Mouse (Mus musculus): ENCODE data around the gene Plcg2. TPM values are rescaled to one million over a fixed set of nuclear protein-coding genes. Genes with fewer than 3 reads are reported as not detected.
A peak's percentile ranks its signal among the peaks of the same experiment; 100 is the strongest.

Gene Plcg2
- polyA plus RNA-seq, 1 experiment from 2014 or later, result 5.1 TPM

GRCm38 (mm10) chr8:117526185-117526584, 28.1 kb downstream of the Plcg2 start:
- Histone ChIP-seq H3K4me3 (replicated peaks) (no peak overlapping the region), H3K9ac (no peak overlapping the region), H3K27ac (no peak overlapping the region), H3K4me2 (no peak overlapping the region), H3K9me3 (replicated peaks) (no peaks in the 10 kb centered on the region), H3K27me3 (no peaks in the 10 kb centered on the region), H3K4me1 (peaks cover 7% of the 10 kb centered on the region; the same call in 1 of the 2 replicates), H3K36me3 (no peaks in the 10 kb centered on the region)
- 8% methylated on average over 2 of the region's 2 CpGs for WGBS
- ATAC-seq (replicated peaks; ENCODE audit: low FRiP score), result peak; percentile 36; the same call in 1 of the 2 replicates

- ATAC-seq (replicated peaks; ENCODE audit: low FRiP score), result no peak
- Histone ChIP-seq H3K4me1 (peaks cover 7% of the 10 kb centered on the region; the same call in 1 of the 2 replicates), H3K27me3 (no peaks in the 10 kb centered on the region), H3K9ac (no peak overlapping the region), H3K9me3 (replicated peaks) (no peaks in the 10 kb centered on the region), H3K4me2 (no peak overlapping the region), H3K27ac (no peak overlapping the region), H3K4me3 (replicated peaks) (no peak overlapping the region), H3K36me3 (no peaks in the 10 kb centered on the region)
- WGBS, result 68% methylated on average over 5 of the region's 5 CpGs
These were observed 29.9 kb downstream of the Plcg2 start for GRCm38 (mm10) chr8:117527983-117528382.

GRCm38 (mm10) chr8:117529177-117529576, 31.1 kb downstream of the Plcg2 start:
- no peak overlapping the region for H3K4me2 ChIP-seq
- no peak overlapping the region for H3K9ac ChIP-seq
- no peak overlapping the region for H3K4me3 ChIP-seq (replicated peaks)
- no peak overlapping the region for H3K27ac ChIP-seq
- WGBS, result 69% methylated on average over 5 of the region's 5 CpGs
- H3K9me3 ChIP-seq (replicated peaks), result no peaks in the 10 kb centered on the region
- peaks cover 7% of the 10 kb centered on the region; the same call in 1 of the 2 replicates for H3K4me1 ChIP-seq
- no peaks in the 10 kb centered on the region for H3K36me3 ChIP-seq
- H3K27me3 ChIP-seq, result no peaks in the 10 kb centered on the region
- ATAC-seq (replicated peaks; ENCODE audit: low FRiP score), result no peak

- H3K9me3 ChIP-seq (replicated peaks), result no peaks in the 10 kb centered on the region
- H3K36me3 ChIP-seq, result no peaks in the 10 kb centered on the region
- no peak overlapping the region for H3K9ac ChIP-seq
- WGBS, result 88% methylated on average over 15 of the region's 15 CpGs
- no peak for ATAC-seq (replicated peaks; ENCODE audit: low FRiP score)
- H3K4me2 ChIP-seq, result no peak overlapping the region
- no peak overlapping the region for H3K27ac ChIP-seq
- peaks cover 12% of the 10 kb centered on the region for H3K4me1 ChIP-seq
- H3K4me3 ChIP-seq (replicated peaks), result no peak overlapping the region
- no peaks in the 10 kb centered on the region for H3K27me3 ChIP-seq
These were observed 34.4 kb downstream of the Plcg2 start for GRCm38 (mm10) chr8:117532381-117532972.

- Histone ChIP-seq H3K27me3 (no peaks in the 10 kb centered on the region), H3K9me3 (replicated peaks) (no peaks in the 10 kb centered on the region), H3K27ac (peak overlapping the region; percentile 54), H3K4me2 (no peak overlapping the region), H3K4me3 (replicated peaks) (no peak overlapping the region), H3K36me3 (no peaks in the 10 kb centered on the region), H3K9ac (no peak overlapping the region), H3K4me1 (peaks cover 15% of the 10 kb centered on the region)
- ATAC-seq (replicated peaks; ENCODE audit: low FRiP score), result peak; percentile 66; the same call in 1 of the 2 replicates
- whole genome bisulfite sequencing, result 51% methylated on average over 6 of the region's 6 CpGs
These were observed 38.8 kb downstream of the Plcg2 start for GRCm38 (mm10) chr8:117536862-117537261.

GRCm38 (mm10) chr8:117537751-117538150, 39.7 kb downstream of the Plcg2 start:
- H3K4me3 ChIP-seq (replicated peaks), result no peak overlapping the region
- no peak overlapping the region for H3K9ac ChIP-seq
- 60% methylated on average over 7 of the region's 7 CpGs for WGBS
- no peak for ATAC-seq (replicated peaks; ENCODE audit: low FRiP score)
- H3K4me1 ChIP-seq, result peaks cover 15% of the 10 kb centered on the region
- no peaks in the 10 kb centered on the region for H3K9me3 ChIP-seq (replicated peaks)
- no peaks in the 10 kb centered on the region for H3K27me3 ChIP-seq
- no peak overlapping the region for H3K4me2 ChIP-seq
- H3K27ac ChIP-seq, result peak overlapping the region; percentile 54; the same call in 1 of the 2 replicates
- no peaks in the 10 kb centered on the region for H3K36me3 ChIP-seq

GRCm38 (mm10) chr8:117542951-117543350, 44.9 kb downstream of the Plcg2 start:
- H3K27ac ChIP-seq, result no peak overlapping the region
- no peaks in the 10 kb centered on the region for H3K9me3 ChIP-seq (replicated peaks)
- H3K36me3 ChIP-seq, result no peaks in the 10 kb centered on the region
- H3K9ac ChIP-seq, result no peak overlapping the region
- no peak overlapping the region for H3K4me3 ChIP-seq (replicated peaks)
- H3K27me3 ChIP-seq, result no peaks in the 10 kb centered on the region
- no peak for ATAC-seq (replicated peaks; ENCODE audit: low FRiP score)
- no peak overlapping the region for H3K4me2 ChIP-seq
- H3K4me1 ChIP-seq, result no peaks in the 10 kb centered on the region

GRCm38 (mm10) chr8:117543789-117544188, 45.7 kb downstream of the Plcg2 start:
- H3K27me3 ChIP-seq, result no peaks in the 10 kb centered on the region
- H3K36me3 ChIP-seq, result no peaks in the 10 kb centered on the region
- H3K4me2 ChIP-seq, result no peak overlapping the region
- H3K4me1 ChIP-seq, result no peaks in the 10 kb centered on the region
- no peak for ATAC-seq (replicated peaks; ENCODE audit: low FRiP score)
- 70% methylated on average over 6 of the region's 6 CpGs for WGBS
- H3K9me3 ChIP-seq (replicated peaks), result no peaks in the 10 kb centered on the region
- H3K4me3 ChIP-seq (replicated peaks), result no peak overlapping the region
- H3K9ac ChIP-seq, result no peak overlapping the region
- H3K27ac ChIP-seq, result no peak overlapping the region

GRCm38 (mm10) chr8:117545043-117545442, 47.0 kb downstream of the Plcg2 start:
- no peak overlapping the region for H3K4me2 ChIP-seq
- no peak overlapping the region for H3K27ac ChIP-seq
- H3K4me1 ChIP-seq, result no peaks in the 10 kb centered on the region
- no peaks in the 10 kb centered on the region for H3K36me3 ChIP-seq
- H3K9me3 ChIP-seq (replicated peaks), result no peaks in the 10 kb centered on the region
- no peak overlapping the region for H3K4me3 ChIP-seq (replicated peaks)
- H3K9ac ChIP-seq, result no peak overlapping the region
- no peaks in the 10 kb centered on the region for H3K27me3 ChIP-seq
- no peak for ATAC-seq (replicated peaks; ENCODE audit: low FRiP score)
- WGBS, result 72% methylated on average over 8 of the region's 8 CpGs

GRCm38 (mm10) chr8:117546386-117546785, 48.3 kb downstream of the Plcg2 start:
- ATAC-seq (replicated peaks; ENCODE audit: low FRiP score), result no peak
- 77% methylated on average over 5 of the region's 5 CpGs for WGBS
- no peak overlapping the region for H3K9ac ChIP-seq

GRCm38 (mm10) chr8:117547945-117548344, 49.9 kb downstream of the Plcg2 start:
- Histone ChIP-seq H3K36me3 (no peaks in the 10 kb centered on the region), H3K27ac (no peak overlapping the region), H3K4me2 (no peak overlapping the region), H3K9me3 (replicated peaks) (no peaks in the 10 kb centered on the region), H3K4me1 (no peaks in the 10 kb centered on the region), H3K4me3 (replicated peaks) (no peak overlapping the region), H3K27me3 (no peaks in the 10 kb centered on the region), H3K9ac (no peak overlapping the region)
- ATAC-seq (replicated peaks; ENCODE audit: low FRiP score), result no peak
- 83% methylated on average over 5 of the region's 5 CpGs for WGBS

More at GRCm38 (mm10) chr8:117546386-117546785, 48.3 kb downstream of the Plcg2 start:
- H3K4me3 ChIP-seq (replicated peaks), result no peak overlapping the region
- no peaks in the 10 kb centered on the region for H3K36me3 ChIP-seq
- H3K4me1 ChIP-seq, result no peaks in the 10 kb centered on the region
- H3K27me3 ChIP-seq, result no peaks in the 10 kb centered on the region
- no peak overlapping the region for H3K4me2 ChIP-seq
- H3K9me3 ChIP-seq (replicated peaks), result no peaks in the 10 kb centered on the region
- no peak overlapping the region for H3K27ac ChIP-seq

- ATAC-seq (replicated peaks; ENCODE audit: low FRiP score), result no peak
These were observed 50.4 kb downstream of the Plcg2 start for GRCm38 (mm10) chr8:117548453-117548852.

GRCm38 (mm10) chr8:117550529-117550928, 52.4 kb downstream of the Plcg2 start:
- no peaks in the 10 kb centered on the region for H3K27me3 ChIP-seq
- no peak overlapping the region for H3K9ac ChIP-seq
- no peak for ATAC-seq (replicated peaks; ENCODE audit: low FRiP score)
- H3K36me3 ChIP-seq, result no peaks in the 10 kb centered on the region
- H3K4me1 ChIP-seq, result no peaks in the 10 kb centered on the region
- no peak overlapping the region for H3K4me2 ChIP-seq
- 90% methylated on average over 5 of the region's 5 CpGs for WGBS
- no peak overlapping the region for H3K27ac ChIP-seq
- H3K4me3 ChIP-seq (replicated peaks), result no peak overlapping the region
- H3K9me3 ChIP-seq (replicated peaks), result no peaks in the 10 kb centered on the region

More at GRCm38 (mm10) chr8:117548453-117548852, 50.4 kb downstream of the Plcg2 start:
- Histone ChIP-seq H3K27me3 (no peaks in the 10 kb centered on the region), H3K4me3 (replicated peaks) (no peak overlapping the region), H3K4me1 (no peaks in the 10 kb centered on the region), H3K27ac (no peak overlapping the region), H3K36me3 (no peaks in the 10 kb centered on the region), H3K9ac (no peak overlapping the region), H3K9me3 (replicated peaks) (no peaks in the 10 kb centered on the region), H3K4me2 (no peak overlapping the region)
- 73% methylated on average over 4 of the region's 4 CpGs for WGBS

All from kidney, embryonic 15.5 days (tissue).